Mouse (Mus musculus) spleen, adult 2 months (tissue): ENCODE results near the gene Lrp8.

Experiments used
- CTCF ChIP-seq: fragments of 200-500 bp; IDR thresholded peaks from 2 replicates; pipeline ENCODE4 v1.5.1; 2011; ENCODE audit warnings: mild to moderate bottlenecking, inconsistent platforms; ENCODE audit not compliant: insufficient read depth, insufficient read length, insufficient replicate concordance; ENCODE audit errors: extremely low read depth
- POLR2A ChIP-seq: fragments of 200-500 bp; IDR thresholded peaks from 2 replicates; pipeline ENCODE4 v1.6.1; 2011; ENCODE audit warnings: low read depth, low read length, inconsistent platforms

- no peak for TF ChIP-seq CTCF
- no peak for TF ChIP-seq POLR2A
Measured at GRCm38 (mm10) chr4:107776990-107777673, 24.9 kb upstream of the Lrp8 start.
